Mouse (Mus musculus) ovary, adult 18-20 months (tissue): ENCODE measurements at regions not wholly inside any gene's neighbourhood (a gene's known extent, or its start where the extent isn't known, plus 50 kb on each side); places are given as distances from the start of the nearest gene placed in this dataset.

Experiments used
- DNase-seq: peaks from one replicate; pipeline ENCODE4 v3.0.0; 2022; ENCODE audit warnings: low spot score, mixed read lengths

DNA sequence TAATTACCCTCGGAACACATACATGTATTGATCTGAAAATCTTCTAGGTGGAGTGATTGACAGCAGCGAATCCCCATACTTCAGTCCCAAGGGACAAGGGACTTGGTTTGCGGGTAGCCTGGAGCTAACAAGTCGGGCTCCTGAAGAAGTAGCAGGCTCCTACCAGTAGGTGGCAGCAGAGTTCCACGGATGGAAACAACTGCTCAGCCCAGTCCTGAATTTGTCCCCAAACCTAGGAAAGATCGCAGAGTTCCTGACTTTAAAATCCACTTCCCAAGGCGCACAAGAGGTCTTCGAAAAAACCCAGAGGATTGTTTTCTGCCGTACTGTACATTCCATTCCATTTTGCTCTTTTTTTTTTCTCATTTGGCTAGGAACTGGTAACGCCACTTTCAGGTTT is 169.4 kb downstream of the Arrdc4 start:
- peak; percentile 51 for DNase-seq

DNA sequence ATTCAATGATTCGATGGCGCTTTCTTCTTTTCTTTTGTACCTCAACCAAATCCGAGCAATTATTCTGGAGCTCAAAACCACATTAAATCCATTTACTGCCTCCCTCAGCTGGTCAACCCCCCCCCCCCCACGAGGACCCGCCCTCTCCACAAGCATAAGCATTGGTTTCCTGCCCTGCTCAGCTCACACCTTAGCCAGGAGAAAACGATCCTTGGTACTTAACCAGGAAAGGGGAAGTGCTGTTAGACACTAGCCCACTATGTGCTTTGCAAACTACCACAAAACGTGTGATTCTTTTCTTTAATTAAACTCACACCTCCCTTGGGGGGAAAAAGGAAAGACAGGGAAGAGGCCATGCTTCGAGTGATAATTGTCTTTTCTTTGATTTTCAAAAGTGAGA is 169.8 kb downstream of the Arrdc4 start:
- DNase-seq, result no peak

DNA sequence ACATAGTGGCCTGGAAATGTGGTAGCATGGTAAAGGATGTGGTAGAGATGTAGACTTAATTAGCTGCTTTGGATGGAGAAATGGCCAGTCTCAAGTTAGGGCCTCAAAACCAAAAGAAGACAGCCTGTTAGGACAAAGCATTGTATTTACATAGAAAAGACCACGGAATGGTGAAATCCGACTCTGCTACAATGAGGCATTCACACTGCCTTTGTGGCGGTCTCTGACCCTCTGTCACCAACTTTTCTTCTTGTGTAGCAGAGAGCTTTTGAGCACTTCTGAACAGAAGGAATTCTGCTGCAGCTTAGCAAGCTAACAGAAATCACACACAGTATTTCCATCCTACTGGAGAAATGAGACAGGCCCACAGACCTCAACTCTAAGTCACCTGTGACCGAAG is 177.7 kb downstream of the Arrdc4 start:
- no peak for DNase-seq

DNA sequence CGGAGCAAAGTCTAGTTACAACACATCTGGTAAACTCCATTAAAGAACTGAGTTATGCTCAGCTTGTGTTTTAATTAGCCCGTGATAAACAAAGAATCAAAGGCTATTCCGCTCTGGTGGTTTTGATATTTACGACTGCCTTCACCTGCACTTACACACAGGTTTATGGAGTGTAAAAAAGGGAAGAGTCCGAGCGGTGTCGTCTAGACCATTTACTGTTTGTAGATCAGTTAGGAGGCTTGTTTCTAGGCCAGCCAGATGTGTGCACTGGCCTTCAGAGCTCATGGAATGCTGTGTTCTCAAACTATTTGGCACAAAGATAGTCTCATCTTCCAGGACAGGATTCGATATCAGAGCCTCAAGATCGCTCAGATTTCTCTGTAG is 180.9 kb downstream of the Arrdc4 start:
- DNase-seq, result no peak

DNA sequence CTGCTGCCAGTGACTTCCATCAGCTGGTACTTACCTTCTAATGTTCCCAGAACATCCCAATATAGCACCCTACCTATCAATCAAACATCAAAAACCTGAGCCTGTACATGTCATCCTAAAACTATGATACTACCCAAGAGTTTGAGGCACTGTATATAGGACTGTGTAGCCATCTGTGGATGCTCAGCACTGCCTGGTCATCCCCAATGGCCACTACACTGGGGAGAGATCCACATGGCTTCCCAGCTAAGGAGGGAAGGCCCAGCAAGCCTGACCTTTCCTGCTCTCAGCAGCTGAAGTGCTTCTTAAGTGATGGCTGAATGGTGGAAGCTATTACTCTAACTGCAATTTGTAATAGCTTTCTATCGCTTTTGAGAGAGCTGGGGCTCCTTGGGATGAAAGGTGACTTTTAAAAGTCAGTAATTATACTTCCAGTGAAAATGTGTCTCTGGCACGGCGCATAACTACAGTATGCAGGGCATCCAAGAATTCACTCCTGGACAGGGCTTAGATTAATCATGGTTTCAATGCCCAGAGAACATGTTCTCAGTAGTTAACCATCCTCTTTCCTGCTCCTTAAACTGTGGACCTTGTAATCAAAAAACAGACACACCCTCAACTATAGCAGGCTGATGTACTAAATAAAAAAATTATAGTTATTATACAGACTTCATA is 181.5 kb downstream of the Arrdc4 start:
- no peak for DNase-seq

DNA sequence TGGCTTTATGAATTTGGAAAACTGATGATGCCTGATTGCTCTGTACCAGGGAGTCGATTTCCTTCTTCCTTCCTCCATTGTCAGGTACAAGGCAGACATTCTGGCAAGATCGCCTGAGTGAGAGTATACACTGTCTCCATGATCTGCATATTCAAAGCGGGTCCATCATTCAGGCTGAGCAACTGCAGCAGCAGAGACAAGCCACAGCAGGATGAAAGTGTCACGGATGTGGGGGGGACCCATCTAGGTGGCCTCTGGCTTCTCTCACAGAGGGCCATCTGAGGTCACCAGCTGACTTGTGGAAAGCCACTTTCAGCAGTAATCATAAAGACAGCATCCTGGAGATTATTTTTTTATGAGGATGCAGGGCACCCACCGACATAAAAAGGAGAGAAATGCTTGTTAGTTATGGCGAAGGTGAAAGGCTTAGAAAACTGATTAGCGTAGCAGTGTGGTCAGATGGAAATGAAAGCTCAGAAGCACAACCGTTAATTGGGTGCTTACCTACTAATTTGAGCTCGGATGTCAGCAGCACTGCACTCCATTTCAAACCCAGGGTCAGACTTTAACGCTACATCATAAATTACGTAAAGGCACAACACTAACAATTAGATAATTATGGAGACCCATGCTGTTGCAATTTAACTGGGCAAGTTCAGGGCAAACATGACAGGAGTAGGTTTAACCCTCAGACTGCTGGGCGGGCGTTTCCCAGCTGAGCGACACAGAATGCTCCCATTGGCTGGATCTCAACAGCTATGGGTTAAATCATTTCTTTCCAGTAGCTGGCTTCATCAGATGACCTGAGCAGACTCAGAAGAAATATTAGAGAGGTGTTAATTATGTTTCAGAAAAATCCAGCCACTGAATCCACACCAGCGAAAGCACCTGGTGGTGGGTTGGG is 189.3 kb downstream of the Arrdc4 start:
- no peak for DNase-seq

DNA sequence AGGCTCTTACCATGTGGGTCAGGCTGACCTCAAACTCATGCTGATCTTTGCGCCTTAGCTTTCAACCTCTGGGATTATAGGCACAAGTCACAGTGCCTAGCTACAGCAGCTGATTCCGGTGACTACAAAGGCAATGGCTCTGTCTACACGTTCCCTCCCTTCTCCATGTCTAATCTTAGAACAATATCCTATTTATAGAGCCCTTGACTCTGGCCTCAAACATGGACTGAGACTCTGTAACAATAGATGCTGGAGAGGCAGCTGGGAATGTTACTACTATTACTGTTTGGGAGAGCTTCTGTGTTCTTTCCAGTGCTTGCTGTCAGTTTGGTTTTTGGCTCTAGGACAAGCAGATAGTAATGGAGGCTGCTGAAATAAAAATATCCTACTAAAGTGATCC is 198.7 kb downstream of the Arrdc4 start:
- no peak for DNase-seq

DNA sequence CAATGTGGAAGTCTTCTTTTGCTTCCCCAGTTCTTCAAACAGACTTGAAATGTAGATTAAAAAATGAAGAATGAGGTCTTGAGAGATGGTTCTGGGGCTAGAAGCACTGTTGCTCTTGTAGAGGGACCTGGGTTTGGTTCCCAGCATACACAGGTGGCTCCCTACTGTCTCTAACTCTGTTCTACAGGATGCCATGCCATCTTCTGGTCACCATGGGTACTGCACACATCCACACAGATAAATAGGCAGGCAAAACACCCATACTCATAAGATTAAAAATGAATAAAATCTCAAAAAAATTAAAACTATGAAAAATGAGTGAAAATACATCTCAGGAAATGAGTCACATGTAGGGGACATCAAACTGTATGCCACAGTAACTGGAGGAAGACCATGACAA is 200.9 kb downstream of the Arrdc4 start:
- no peak for DNase-seq

DNA sequence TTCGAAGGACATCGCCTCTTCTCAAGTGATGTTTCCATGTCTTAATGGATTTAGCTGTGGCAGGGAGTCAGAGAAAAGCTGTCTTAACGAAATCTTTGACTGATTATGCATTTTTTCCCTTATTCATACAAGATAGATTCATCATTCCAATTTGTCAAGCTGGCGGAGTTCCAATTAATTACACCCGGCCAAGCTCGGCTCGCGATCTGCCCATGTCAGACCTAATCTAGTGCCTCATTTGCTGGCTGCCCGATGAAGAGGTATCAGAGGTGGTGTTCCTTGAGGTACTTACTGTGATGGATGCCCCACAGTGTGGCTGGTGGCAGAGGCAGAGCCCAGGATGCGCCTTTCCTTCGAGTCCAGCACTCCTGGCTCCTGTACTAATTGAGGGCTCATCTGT is 204.9 kb downstream of the Arrdc4 start:
- no peak for DNase-seq

DNA sequence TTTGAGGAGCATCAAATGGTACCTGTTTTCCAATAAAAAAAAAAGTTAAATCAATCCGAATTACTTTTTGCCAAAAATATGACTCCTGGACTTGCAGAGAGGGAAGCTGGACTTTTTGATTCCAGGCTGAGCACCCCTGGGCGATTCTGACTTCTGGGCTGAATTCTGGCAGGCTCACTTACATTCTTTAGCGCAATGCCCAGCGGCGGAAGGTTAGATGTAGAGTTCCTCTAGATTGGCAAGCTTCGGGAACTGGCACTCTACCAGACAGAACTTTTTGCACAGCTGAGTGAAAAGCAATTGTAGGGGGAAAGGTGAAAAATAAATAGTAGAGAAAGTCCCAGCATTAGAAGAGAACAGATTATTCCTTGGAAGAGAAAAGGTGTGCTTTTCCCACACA is 235.5 kb downstream of the Fam169b start:
- DNase-seq, result no peak

DNA sequence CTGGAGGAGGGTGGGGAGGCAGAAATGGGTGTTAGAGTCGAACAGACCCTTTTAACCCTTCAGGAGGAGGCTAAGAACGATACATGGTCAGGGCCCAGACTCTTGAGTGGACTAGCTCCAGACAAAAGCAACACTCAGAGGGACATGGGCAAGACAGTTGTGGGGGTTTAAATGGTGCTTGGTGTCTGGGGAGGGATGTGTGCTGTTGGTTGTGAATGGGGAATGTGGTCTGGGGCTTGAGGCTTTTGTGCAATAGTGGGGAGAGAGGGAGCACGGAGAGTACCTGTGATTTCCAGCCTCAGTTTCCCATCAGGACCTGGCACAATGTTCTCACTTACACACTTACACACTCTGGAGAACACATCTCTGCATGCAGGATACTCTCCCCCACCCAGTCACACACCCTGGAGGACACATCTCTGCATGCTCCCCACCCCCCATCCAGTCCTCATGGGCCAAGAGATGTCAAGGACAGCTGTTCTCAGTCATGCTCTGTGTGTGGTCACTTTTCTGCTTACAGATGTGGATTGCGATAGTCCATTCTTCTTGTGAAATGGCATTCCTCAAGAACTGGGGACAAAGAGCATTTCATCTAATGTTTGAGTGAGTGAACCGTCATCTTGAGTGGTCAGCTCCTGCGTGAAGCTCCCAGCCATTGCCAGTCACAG is 217.6 kb downstream of the Fam169b start:
- no peak for DNase-seq

DNA sequence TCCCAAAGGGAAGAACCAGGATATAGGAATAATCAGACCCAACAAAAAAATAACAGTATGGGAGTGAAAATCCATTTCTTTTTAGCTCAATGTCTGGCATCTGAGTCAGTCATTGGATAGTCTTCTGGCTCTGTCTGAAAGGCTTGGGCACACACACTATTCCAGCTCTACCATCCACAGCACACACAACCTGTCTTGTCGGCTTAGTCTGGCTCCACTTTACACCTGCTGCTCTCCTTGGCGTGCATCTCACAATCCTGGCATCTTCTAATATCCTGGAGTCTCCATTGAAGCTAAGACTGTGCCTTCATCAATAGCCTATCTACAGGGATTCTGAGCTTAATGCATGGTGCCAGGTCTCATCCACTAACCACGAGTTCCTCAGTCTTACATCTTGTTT is 213.0 kb downstream of the Fam169b start:
- DNase-seq, result no peak

DNA sequence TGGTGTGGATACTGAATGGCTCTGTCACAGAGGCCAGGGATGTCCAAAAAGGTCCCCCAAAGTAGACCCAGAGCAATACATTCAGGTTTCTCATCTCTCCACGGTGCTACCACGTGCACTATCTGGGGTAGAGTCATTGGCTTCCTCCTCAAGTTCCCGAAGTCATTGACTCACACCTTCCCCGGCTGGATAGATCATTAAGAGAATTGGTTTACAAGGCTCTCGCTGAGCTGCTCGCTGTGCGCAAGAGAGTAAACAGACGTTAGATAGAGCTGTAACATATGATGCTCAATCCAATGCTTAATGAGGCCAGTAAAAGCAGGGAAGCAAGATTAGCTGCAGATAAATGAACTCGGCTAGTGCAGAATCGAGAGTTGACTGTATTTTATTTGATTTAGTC is 208.9 kb downstream of the Fam169b start:
- DNase-seq, result no peak

DNA sequence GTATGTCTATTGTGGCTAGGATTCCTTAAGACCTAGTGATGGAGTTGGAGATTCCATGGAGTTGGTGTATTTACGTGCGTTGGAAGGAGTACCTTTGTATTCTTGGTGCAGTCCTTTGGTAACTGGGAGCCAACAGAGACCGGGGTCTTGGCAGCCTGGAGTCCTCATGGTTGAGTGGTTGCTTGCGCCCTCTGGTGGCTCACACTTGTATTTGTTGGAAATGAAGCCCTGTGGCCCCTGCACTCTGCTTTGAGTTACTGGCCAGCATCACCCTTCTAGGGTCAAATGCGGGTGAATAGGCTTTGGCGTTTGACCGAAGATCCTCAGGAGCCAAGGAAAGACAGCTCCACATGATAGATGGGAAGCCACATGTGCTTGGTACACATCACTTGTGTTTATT is 207.1 kb downstream of the Fam169b start:
- peak; percentile 11 for DNase-seq

DNA sequence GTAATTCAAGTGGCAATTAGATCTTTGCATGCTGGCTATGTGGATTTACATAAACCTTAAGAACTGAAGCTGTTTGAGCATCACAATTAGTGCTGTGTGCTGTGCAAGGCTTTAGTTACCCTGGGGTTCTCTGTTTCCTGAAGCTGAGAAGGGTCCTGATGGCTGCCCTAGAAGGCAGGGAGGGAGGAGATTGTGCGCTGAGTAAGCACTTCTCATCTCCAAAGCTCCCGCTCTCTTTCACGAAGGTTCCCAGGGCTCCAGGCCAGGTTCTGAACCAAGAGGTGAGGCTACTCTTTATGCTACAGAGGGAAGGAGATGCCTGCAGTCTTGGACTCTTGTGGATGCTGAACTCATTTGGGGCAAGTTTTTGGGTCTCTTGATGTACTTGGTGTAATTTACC is 206.7 kb downstream of the Fam169b start:
- DNase-seq, result no peak

DNA sequence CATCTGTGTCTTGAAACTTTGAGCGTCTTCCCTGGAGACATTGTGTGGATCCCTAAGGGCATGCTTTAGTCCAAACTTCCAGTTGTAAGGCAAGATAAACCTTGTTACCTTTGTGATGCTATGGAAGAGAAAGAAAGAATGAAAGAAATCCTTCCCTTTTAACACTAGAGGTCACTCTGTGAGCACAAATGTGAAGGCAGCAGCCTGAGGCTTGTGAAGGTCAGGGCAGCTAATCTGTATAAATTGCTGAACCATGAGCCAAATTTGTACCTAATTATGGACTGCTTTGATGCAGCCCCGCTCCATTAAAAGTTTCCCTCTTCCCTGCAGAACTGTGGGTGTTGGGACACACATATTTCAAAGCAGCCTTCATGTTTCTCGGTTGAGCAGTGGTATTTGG is 204.4 kb downstream of the Fam169b start:
- no peak for DNase-seq

DNA sequence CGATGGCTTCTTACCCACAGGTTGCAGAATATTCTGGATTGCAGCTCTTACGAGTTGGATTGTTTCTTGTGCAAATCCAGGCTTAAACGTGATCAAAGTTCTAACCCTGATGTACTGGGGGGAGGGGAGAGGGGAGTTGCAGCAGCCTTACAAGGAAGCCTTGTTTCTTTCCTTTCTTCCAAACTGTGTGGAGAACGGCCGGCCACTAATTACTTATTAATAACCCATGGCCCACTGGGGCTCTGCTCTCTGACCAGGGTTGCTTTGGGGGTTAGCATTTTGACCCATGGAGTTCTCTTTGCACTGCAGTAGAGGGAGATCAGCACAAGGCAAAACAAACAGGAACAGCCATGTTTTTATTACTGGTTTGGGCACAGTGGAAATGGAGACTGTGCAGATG is 199.2 kb downstream of the Fam169b start:
- no peak for DNase-seq

DNA sequence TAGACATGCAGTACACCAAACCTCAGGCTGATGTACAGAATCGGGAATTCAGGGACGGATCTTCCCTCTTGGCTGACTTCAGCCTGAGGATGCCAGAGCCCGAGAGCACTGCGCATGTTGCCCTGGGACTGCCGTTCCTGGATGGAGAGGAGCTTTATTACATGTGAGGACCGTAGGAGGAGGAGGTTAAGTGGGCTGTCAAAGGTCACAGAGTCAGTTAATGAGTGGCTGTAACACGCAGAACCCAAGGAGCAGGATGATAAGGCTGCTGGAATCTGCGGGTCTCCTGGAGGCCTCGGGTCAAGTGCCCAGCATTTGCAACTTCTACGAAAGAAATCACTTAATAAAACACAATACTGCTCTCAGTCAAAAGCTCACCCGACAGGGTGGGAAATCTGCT is 197.3 kb downstream of the Fam169b start:
- no peak for DNase-seq

DNA sequence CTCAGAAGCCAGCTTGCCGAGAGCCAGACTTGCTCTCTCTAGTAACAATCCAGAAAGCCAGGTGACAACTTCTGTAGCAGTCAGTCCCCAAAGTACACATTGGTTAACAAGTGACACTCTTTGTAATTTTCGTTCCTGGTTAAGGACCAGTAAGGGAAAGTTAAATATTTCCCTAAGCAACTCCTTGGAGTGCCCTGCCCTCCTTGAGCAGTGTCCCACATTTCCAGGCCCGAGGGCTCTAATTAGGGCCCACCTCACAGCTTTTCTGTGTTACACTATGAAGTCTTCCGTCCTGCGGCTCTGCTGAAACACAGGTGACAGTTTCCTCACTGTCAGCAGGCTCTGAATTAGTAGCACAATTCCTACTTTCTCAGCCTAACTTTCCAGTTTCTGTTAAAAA is 194.9 kb downstream of the Fam169b start:
- DNase-seq, result no peak

DNA sequence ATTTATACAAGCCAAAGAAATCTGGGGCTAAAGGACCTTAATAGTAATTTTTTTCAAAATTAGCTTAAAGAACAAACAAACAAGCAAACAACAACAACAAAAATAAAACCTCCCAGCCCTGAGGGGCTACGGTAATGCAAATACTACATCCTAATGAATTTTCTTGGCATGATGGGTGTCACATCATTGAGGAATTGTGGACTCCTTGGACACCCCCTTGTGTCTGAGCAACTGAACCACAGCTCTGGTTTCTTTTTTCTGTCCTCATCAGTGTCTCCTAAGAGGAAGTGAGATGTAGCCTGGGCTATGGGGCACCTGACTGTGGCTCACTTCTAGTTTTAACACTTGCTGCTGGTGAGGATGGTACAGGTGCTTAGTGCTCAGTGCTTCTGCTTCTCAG is 184.2 kb downstream of the Fam169b start:
- DNase-seq, result no peak

DNA sequence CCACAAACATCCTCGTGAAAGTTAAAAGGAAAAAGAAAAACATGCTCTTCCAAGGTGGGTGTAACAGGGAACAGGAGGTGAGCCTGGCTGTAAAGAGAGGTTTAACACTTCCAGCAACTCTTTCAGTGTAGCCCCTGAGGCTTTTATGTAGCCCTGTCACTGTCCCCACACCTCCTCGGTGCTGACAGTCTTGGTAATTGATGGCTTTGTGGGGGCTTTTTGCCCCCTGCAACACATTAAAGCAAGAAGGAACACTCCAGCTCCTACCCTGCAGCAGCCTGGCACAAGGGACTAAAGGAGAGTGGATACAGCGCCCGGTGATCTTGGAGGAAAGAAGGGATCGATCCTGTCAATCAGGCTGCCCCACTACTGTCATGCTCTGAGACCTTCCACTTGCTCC is 181.8 kb downstream of the Fam169b start:
- DNase-seq, result no peak

DNA sequence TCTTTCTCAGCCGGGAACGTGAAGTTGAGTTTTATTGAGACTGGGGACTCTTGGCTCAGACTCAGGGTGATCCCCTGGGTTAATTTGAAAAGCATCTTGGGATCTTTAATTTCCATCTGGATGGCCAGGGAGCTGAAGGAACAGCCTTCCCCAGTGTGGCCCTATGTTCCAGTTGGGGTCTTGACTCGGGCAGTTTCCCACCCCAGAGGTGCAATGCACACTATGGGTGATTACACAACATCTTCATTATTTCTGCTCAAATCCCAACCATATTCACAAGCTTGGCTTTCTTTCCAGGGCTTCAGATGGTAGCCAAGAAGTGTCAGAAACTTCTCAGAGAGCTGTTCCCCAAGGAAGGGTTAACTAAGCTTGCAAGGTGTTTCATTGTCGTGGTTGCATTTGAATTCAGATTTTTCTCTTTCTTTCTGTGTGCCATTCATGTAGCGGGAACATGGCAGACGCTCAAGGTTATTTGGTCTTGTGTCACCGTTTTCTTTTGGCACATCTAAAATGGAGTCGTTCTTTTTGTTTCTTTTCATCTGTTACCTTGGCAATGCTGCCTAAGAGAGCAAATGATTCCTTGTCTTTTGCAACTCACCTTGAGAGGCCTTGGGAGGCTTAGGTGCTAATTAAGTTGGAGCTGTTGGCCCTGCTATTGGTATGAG is 179.5 kb downstream of the Fam169b start:
- DNase-seq, result no peak
